Comparison of ENCODE assay signal across 12 mouse cellular contexts in the genomic region with DNA sequence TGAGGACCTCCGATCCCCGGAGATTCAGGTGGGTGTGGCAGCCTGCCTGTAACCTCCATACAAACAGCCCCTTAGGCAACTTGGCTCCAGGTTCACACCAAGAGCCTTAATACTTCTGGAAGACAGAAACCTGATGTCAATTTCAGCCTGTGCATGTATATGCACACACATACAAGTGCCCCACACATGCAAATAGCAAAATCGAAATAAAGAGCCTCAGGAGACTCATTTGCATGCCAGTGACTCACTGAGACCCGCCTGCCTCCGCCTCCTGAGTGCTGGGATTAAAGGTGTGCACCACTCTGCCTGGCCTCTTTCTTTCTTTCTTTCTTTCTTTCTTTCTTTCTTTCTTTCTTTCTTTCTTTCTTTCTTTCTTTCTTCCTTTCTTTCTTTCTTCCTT.
"Had no signal": no experiment of that assay in that cellular context is flagged by ENCODE, and none has a peak within 500 bp of the region (broad histone marks: within the 10 kb centered on the region; RNA-seq: fewer than 3 reads in every experiment).

No protein-coding gene starts in this region.

- DNase-seq: kidney, adult 9 months; kidney, postnatal 14 days; kidney, postnatal 4 days; liver; lung, adult 18-20 months; lung, postnatal 10 days; lung, postnatal 36 days; midbrain, embryonic 14.5 days; right cerebral cortex, postnatal 4 days; thymus, adult 2 months; thymus, postnatal 14 days; thymus, postnatal 4 days had no signal
